Mouse (Mus musculus): ENCODE results near the gene Fam173a.

Fam173a gene

GRCm38 (mm10) chr17:25792615-25793014 lies at the start of gene Fam173a:
Fam173a (minus strand) TSS chr17:25792901.
- DNase-seq: peak; percentile 99

- peak; percentile 91 for DNase-seq
These were observed 48.6 kb upstream of the Fam173a start, which contains the start of gene Gm20683 for GRCm38 (mm10) chr17:25841117-25841880. Gm20683 (minus strand) TSS chr17:25841763.

- DNase-seq: peak; percentile 90
These were observed 47.8 kb upstream of the Fam173a start for GRCm38 (mm10) chr17:25840519-25840918.

- peak; percentile 92 for DNase-seq
These were observed 46.9 kb upstream of the Fam173a start for GRCm38 (mm10) chr17:25839455-25840235.

GRCm38 (mm10) chr17:25838904-25839303 lies 46.2 kb upstream of the Fam173a start:
- DNase-seq: peak; percentile 86

GRCm38 (mm10) chr17:25837533-25837932 lies 44.8 kb upstream of the Fam173a start:
- DNase-seq: peak; percentile 89

GRCm38 (mm10) chr17:25837076-25837410 lies 44.3 kb upstream of the Fam173a start, which contains the start of gene Rhbdl1:
Rhbdl1 (minus strand) TSS chr17:25837295.
- peak; percentile 98 for DNase-seq

- DNase-seq: peak; percentile 95
These were observed 43.8 kb upstream of the Fam173a start for GRCm38 (mm10) chr17:25836397-25837075.

GRCm38 (mm10) chr17:25835816-25836215 lies 43.1 kb upstream of the Fam173a start:
- peak; percentile 96 for DNase-seq

GRCm38 (mm10) chr17:25835301-25835700 lies 42.6 kb upstream of the Fam173a start:
- DNase-seq: peak; percentile 96

- peak; percentile 97 for DNase-seq
These were observed 42.0 kb upstream of the Fam173a start for GRCm38 (mm10) chr17:25834595-25835222.

- DNase-seq: peak; percentile 96
These were observed 41.4 kb upstream of the Fam173a start for GRCm38 (mm10) chr17:25833961-25834594.

GRCm38 (mm10) chr17:25833291-25833663 lies 40.6 kb upstream of the Fam173a start, which contains the start of gene Stub1:
Stub1 (minus strand) TSS chr17:25833404.
- peak; percentile 99 for DNase-seq

- peak; percentile 100 for DNase-seq
These were observed 40.0 kb upstream of the Fam173a start for GRCm38 (mm10) chr17:25832436-25833290.

GRCm38 (mm10) chr17:25831451-25832281 lies 39.0 kb upstream of the Fam173a start:
- peak; percentile 96 for DNase-seq

- DNase-seq: peak; percentile 95
These were observed 38.2 kb upstream of the Fam173a start for GRCm38 (mm10) chr17:25830806-25831431.

GRCm38 (mm10) chr17:25830200-25830753 lies 37.6 kb upstream of the Fam173a start:
- peak; percentile 92 for DNase-seq

GRCm38 (mm10) chr17:25829558-25830017 lies 36.9 kb upstream of the Fam173a start:
- DNase-seq: peak; percentile 94
